Mouse (Mus musculus) small intestine, adult 2 months (tissue): ENCODE measurements around the gene 2010111I01Rik. TPM values are rescaled to one million over a fixed set of nuclear protein-coding genes. Genes with fewer than 3 reads are reported as not detected.

Experiments used
- H3K27ac ChIP-seq: fragments of 200-500 bp; 2 replicates; pipeline ENCODE4 v1.5.1; 2012; ENCODE audit warnings: low read depth, low read length, control low read depth, inconsistent platforms; ENCODE audit not compliant: insufficient read depth
- H3K27me3 ChIP-seq: fragments of 200-500 bp; 2 replicates; pipeline ENCODE4 v1.6.1; 2012; ENCODE audit warnings: mild to moderate bottlenecking, moderate library complexity, low read length, inconsistent platforms; ENCODE audit not compliant: control insufficient read depth, insufficient read depth
- H3K36me3 ChIP-seq: fragments of 200-500 bp; 2 replicates; pipeline ENCODE4 v1.6.1; 2012; ENCODE audit warnings: mild to moderate bottlenecking, low read length, control low read depth, inconsistent platforms; ENCODE audit not compliant: control insufficient read depth, insufficient read depth
- H3K4me1 ChIP-seq: fragments of 200-500 bp; 2 replicates; pipeline ENCODE4 v1.6.1; 2012; ENCODE audit warnings: low read length, inconsistent platforms, mixed read lengths; ENCODE audit not compliant: control insufficient read depth, insufficient read depth, insufficient read length
- H3K4me3 ChIP-seq: fragments of 200-500 bp; 2 replicates; pipeline ENCODE4 v1.5.1; 2012; ENCODE audit warnings: low read depth, mild to moderate bottlenecking, control low read depth, inconsistent platforms, low read length, moderate library complexity
- CTCF ChIP-seq: fragments of 200-500 bp; IDR thresholded peaks from 2 replicates; pipeline ENCODE4 v1.5.1; 2012; ENCODE audit warnings: low read depth, mild to moderate bottlenecking, control low read depth, inconsistent platforms, low read length, moderate library complexity, mixed read lengths; ENCODE audit not compliant: insufficient replicate concordance, insufficient read length; ENCODE audit errors: extremely low read depth
- POLR2A ChIP-seq: fragments of 200-500 bp; IDR thresholded peaks from 2 replicates; pipeline ENCODE4 v1.6.1; 2012; ENCODE audit warnings: low read depth, mild to moderate bottlenecking, control low read depth, inconsistent platforms, low read length, moderate library complexity
- WGBS: fragments of 180-500 bp; shearing (Covaris S2); methylation state at CpG from one replicate; pipeline ENCODE4 v1.1.7; 2018; 5-methylcytosine and 5-hydroxymethylcytosine counted together
- polyA plus RNA-seq: library from polyadenylated mRNA; depleted of rRNA; stranded (reverse); fragments of >200 nt; gene quantifications from 2 replicates; pipeline ENCODE4 v1.2.3, GENCODE M21; 2012

2010111I01Rik gene
- polyA plus RNA-seq, 1 experiment = 48.4 TPM

DNA sequence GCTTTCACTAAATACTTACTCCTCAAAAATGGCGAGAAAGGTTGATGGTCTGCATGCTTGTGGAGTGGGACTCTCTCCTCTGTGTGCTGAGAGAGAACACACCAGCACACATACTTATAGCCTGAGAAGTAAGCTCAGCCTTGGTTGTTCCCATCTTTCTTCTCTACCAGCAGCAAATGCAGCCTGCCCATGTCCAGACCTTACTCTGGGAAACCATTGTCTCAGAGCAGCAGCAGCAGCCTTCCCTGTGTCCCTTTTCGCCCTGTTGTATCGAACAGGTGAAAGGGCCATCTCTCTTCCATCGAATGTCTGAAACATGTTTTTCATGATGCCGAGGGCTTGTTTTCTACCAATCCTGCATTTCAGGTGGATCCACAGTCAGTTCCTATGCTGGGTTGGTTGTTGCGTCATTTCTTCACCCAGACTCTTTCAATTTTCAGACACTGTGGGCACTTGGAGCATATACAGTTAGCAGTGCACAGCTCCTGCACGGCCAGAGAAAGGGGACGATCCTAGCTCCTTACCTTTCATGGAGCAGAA, 285.8 kb downstream of the 2010111I01Rik start:
- Histone ChIP-seq H3K27ac (no peak overlapping the region), H3K4me3 (no peak overlapping the region), H3K36me3 (0 out of 2 replicates have a peak, but pooled peaks cover 1% of the 10 kb centered on the region), H3K4me1 (peaks cover 19% of the 10 kb centered on the region), H3K27me3 (no peaks in the 10 kb centered on the region)
- TF ChIP-seq POLR2A (no peak), CTCF (no peak)
- 83% methylated on average over 8 of the region's 8 CpGs for WGBS

DNA sequence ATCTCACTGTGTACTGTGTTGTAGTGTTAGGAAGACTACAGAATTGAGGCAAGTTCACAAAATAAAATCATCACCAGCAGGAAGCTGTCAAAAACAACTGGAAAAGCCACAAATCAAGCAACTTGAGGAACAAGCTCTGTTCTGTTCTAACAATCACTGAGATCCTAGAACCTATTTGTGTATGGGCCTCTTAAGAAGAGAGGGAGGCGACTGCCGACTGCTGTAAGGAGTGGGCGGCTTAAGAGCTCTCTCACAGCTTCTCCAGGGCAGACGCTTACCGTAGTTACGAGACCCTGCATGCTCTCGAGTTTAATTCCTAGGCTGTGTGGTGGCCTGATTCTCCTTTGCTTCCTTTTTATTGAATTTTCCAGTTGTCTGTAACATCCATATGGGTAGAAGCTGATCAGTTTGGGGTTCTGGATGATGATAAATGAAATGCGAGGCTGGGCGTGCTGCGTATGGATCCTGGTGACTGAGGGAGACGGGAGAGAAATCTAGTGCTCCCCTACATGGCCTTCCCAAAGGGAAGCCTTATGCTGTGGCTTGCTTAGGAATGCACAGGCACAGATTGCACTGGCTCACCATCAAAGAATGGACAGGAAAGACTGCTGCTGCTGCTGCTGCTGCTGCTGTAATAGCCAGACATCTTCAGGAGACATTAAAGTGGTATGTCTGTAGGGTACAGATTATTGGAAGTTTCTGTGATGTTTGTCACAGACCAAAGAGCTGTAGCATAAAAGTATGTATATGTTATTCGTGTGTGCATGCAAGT, 286.6 kb downstream of the 2010111I01Rik start:
- Histone ChIP-seq H3K4me1 (peaks cover 26% of the 10 kb centered on the region), H3K27me3 (no peaks in the 10 kb centered on the region), H3K27ac (peak overlapping the region; percentile 64), H3K36me3 (0 out of 2 replicates have a peak, but pooled peaks cover 2% of the 10 kb centered on the region), H3K4me3 (no peak overlapping the region)
- TF ChIP-seq CTCF = no peak
- no peak for TF ChIP-seq POLR2A
- WGBS = 63% methylated on average over 12 of the region's 12 CpGs

DNA sequence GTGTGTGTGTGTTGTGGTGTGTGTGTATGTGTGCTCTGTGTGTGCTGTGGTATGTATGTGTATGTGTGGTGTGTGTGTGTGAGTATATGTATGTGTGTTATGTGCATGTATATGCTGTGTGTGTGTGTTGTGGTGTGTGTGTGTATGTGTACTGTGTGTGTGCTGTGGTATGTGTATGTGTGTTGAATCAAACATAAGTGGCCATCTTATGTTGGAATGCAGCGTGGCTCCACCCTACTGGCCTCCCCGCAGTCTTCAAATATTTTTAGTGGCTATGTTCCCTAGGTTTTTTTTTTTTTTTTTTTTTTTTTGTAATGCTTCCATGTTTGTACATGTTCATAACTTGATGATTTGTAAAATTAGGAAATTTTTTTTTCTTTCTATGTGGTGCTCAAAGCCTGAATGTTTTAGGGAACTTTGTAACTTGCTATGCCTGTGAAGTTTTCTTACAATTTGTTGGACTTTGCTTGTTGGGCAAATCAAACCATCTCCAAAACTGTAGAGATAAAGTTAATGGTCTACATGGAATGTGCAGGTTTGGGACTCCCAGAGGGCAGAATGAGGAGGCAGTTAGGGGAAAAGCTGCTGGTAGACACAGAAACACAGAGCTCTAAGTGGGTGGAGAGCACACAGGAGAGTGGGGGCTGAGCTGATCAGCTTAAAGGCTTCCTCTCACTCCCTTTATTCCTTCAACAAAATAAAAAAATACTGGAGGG, 287.8 kb downstream of the 2010111I01Rik start:
- WGBS = 69% methylated on average over 2 of the region's 2 CpGs
- Histone ChIP-seq H3K4me1 (peaks cover 25% of the 10 kb centered on the region), H3K36me3 (0 out of 2 replicates have a peak, but pooled peaks cover 2% of the 10 kb centered on the region), H3K4me3 (no peak overlapping the region), H3K27me3 (no peaks in the 10 kb centered on the region), H3K27ac (no peak overlapping the region)
- TF ChIP-seq POLR2A (no peak), CTCF (no peak)

DNA sequence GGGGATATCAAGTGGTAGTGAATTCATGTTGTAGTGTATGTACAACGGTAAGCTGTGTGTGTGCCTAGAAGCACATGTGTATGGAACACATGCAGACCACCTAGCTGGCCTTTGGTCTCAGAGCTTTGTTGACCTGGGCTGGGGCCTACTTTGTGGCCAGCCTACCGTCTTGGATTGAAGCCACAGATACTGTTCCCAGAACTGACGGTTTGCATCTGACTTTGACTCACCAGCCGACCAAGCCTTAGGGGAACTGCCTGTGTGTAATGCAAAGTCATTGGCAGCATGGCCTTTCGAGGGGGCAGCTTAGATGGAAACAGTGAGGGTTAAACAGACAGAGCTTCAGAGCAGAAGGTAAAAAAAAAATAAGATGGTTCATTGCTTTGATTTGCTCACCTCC, 288.5 kb downstream of the 2010111I01Rik start:
- Histone ChIP-seq H3K27ac (peak overlapping the region; percentile 18; the same call in 1 of the 2 replicates), H3K27me3 (no peaks in the 10 kb centered on the region), H3K4me1 (peaks cover 24% of the 10 kb centered on the region), H3K4me3 (no peak overlapping the region), H3K36me3 (0 out of 2 replicates have a peak, but pooled peaks cover 2% of the 10 kb centered on the region)
- 31% methylated on average over 5 of the region's 5 CpGs for WGBS
- no peak for TF ChIP-seq CTCF
- no peak for TF ChIP-seq POLR2A

DNA sequence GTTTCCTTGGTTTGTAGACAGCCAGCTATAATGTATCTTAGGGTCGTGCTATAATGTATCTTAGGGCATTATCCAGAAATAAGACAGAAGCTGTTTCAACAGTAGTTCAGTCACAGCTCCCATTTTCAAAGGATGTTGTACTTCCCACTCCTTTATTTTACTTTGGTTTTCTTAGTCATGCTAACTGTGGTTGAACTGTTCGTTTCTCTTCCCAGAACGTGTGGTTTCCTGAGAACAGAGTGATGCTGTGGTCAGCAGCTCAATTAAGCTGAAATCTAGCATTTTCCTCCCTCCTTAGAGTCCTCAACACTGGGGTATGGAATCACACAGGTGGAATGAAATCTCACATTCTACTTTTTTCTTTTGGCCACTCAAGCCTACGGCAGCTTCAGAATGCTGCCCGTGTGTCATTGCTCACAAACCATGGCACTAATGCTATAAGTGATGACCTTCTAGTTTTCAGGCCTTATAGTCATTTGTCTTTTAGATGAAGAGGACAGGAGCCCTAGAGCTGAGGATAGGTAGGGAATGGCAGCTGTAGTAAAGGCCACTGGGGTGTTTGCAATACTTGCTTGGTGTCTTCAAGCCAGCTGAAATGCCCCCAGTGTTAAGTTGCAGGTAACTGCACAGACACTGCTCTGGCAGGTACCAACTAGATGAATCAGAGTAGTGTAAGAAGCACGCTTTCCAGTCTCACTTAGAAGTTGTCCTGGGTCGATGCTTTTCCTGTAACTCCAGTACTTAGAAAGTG, 289.4 kb downstream of the 2010111I01Rik start:
- H3K4me1 ChIP-seq = peaks cover 25% of the 10 kb centered on the region
- H3K27ac ChIP-seq = no peak overlapping the region

DNA sequence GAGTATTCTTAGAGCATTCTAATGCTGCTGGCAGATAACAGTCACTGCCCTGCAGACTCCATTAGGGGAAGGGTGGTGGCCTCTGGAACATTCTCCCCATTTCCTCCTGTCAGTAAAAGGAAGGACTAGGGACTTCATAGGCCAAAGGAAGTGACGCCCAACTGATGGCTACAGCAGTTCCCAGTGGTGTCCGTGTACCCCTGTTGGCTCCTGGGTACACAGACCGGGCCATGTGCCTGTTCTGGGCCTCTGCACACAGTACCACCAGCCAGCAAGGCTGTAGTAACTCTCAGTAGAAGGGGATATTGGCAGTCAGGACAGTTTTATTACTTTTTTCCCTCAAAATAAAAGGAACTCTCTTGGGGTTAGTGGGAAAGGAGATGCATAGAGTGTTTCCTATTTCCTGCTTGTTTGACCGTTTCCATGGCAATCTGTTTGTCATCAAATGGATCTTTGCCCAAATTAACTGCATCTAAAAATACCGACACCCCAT, 290.9 kb downstream of the 2010111I01Rik start:
- 38% methylated on average over 5 of the region's 5 CpGs for WGBS
- H3K27ac ChIP-seq = peak overlapping the region; percentile 69
- H3K4me3 ChIP-seq = no peak overlapping the region
- H3K4me1 ChIP-seq = peaks cover 32% of the 10 kb centered on the region
- no peaks in the 10 kb centered on the region for H3K27me3 ChIP-seq
- no peak for TF ChIP-seq POLR2A
- no peak for TF ChIP-seq CTCF
- 0 out of 2 replicates have a peak, but pooled peaks cover 2% of the 10 kb centered on the region for H3K36me3 ChIP-seq

More for the DNA sequence above, 289.4 kb downstream of the 2010111I01Rik start:
- Histone ChIP-seq H3K4me3 (no peak overlapping the region), H3K27me3 (no peaks in the 10 kb centered on the region), H3K36me3 (0 out of 2 replicates have a peak, but pooled peaks cover 2% of the 10 kb centered on the region)
- TF ChIP-seq POLR2A (no peak), CTCF (no peak)
- WGBS = 75% methylated on average over 7 of the region's 7 CpGs
